7 mouse cellular contexts compared by ENCODE assay signal in genomic region chr13:112196789-112197188, GRCm38 (mm10).
DNase-seq lines count a peak whose midpoint lies in the region; ATAC-seq and TF ChIP-seq lines count a peak whose summit lies in the region.

No protein-coding gene starts in this region.

- H3K27ac ChIP-seq in bone marrow macrophage, adult 2 months (ENCODE audit: insufficient read depth, low read depth, low read length), result no peak overlapping the region
- H3K27ac ChIP-seq in hindbrain, postnatal 0 days, result no peak overlapping the region; the same call in 1 of the 2 replicates
- no peak overlapping the region for H3K27ac ChIP-seq in liver, embryonic 12.5 days
- no peak overlapping the region for H3K27ac ChIP-seq in thymus, adult 2 months (ENCODE audit: control insufficient read depth, insufficient read depth, low read length)

- H3K79me2 ChIP-seq in myocyte (ENCODE audit: control insufficient read depth, insufficient read depth), result no peaks in the 10 kb centered on the region

- H3K4me1 ChIP-seq in bone marrow macrophage, adult 2 months (ENCODE audit: control insufficient read depth, insufficient read depth, low read length), result no peaks in the 10 kb centered on the region
- peaks cover 9% of the 10 kb centered on the region; the same call in 1 of the 2 replicates for H3K4me1 ChIP-seq in hindbrain, postnatal 0 days (ENCODE audit: insufficient read depth, low read length)
- no peaks in the 10 kb centered on the region; the same call in 1 of the 2 replicates for H3K4me1 ChIP-seq in liver, embryonic 12.5 days
- H3K4me1 ChIP-seq in thymus, adult 2 months (replicated peaks; ENCODE audit: control insufficient read depth, insufficient read depth, low read length), result 0 out of 2 replicates have a peak, but pooled peaks cover 3% of the 10 kb centered on the region

- no peaks in the 10 kb centered on the region for H3K9me3 ChIP-seq in hindbrain, postnatal 0 days (ENCODE audit: low read length)
- H3K9me3 ChIP-seq in liver, embryonic 12.5 days (replicated peaks), result no peaks in the 10 kb centered on the region

- DNase-seq in Patski (ENCODE audit: low read depth, low spot score), result no peak
- peak; percentile 53 for DNase-seq in gastrocnemius, postnatal 25 days
- peak; percentile 34 for DNase-seq in hindbrain, postnatal 0 days (ENCODE audit: low spot score)
- peak; percentile 46 for DNase-seq in thymus, adult 2 months

- H3K9ac ChIP-seq in hindbrain, postnatal 0 days (replicated peaks; ENCODE audit: low read length), result no peak overlapping the region
- H3K9ac ChIP-seq in liver, embryonic 12.5 days, result no peak overlapping the region

- H3K27me3 ChIP-seq in Patski, result no peaks in the 10 kb centered on the region
- H3K27me3 ChIP-seq in hindbrain, postnatal 0 days (ENCODE audit: insufficient read depth, low read length), result no peaks in the 10 kb centered on the region
- no peaks in the 10 kb centered on the region; the same call in 1 of the 2 replicates for H3K27me3 ChIP-seq in liver, embryonic 12.5 days (replicated peaks)
- no peaks in the 10 kb centered on the region for H3K27me3 ChIP-seq in myocyte (ENCODE audit: control insufficient read depth, insufficient read depth, insufficient read length)
- no peaks in the 10 kb centered on the region for H3K27me3 ChIP-seq in thymus, adult 2 months (ENCODE audit: control insufficient read depth, insufficient read depth, low read length)

- POLR2A ChIA-PET in Patski (lab: Charles Lee), result no interaction called here

- in situ Hi-C loops in Patski (cut with MboI; ENCODE audit: low pct_unique_long_range_greater_than_20kb), result no loop called here

- 9% methylated on average over 13 of the region's 13 CpGs for WGBS in hindbrain, postnatal 0 days
- WGBS in liver, embryonic 12.5 days (ENCODE audit: insufficient replicate concordance), result 6% methylated on average over 13 of the region's 13 CpGs
- 28% methylated on average over 13 of the region's 13 CpGs for WGBS in thymus, adult 2 months

- TF ChIP-seq POLR2A in bone marrow macrophage, adult 2 months (IDR thresholded peaks at IDR 0.05; ENCODE audit: borderline replicate concordance, low read depth, low read length), result no peak
- no peak for TF ChIP-seq POLR2A in myocyte (IDR thresholded peaks at IDR 0.05; ENCODE audit: insufficient read length, low read depth)
- TF ChIP-seq POLR2A in thymus, adult 2 months (IDR thresholded peaks at IDR 0.05; ENCODE audit: control insufficient read depth, extremely low read depth, insufficient read depth, low read length, poor library complexity), result no peak

- ATAC-seq in Patski, result no peak
- ATAC-seq in hindbrain, postnatal 0 days, result no peak
- no peak for ATAC-seq in liver, embryonic 12.5 days

- no peak overlapping the region for H3K4me3 ChIP-seq in bone marrow macrophage, adult 2 months (ENCODE audit: insufficient read depth, low read length)
- H3K4me3 ChIP-seq in hindbrain, postnatal 0 days (ENCODE audit: low read length), result no peak overlapping the region
- H3K4me3 ChIP-seq in liver, embryonic 12.5 days, result no peak overlapping the region
- no peak overlapping the region for H3K4me3 ChIP-seq in myocyte
- H3K4me3 ChIP-seq in thymus, adult 2 months (ENCODE audit: control insufficient read depth, insufficient read depth, low read length), result no peak overlapping the region

- peak overlapping the region; percentile 35 for H3K4me2 ChIP-seq in hindbrain, postnatal 0 days (ENCODE audit: low read depth, low read length)
- peak overlapping the region; percentile 34 for H3K4me2 ChIP-seq in liver, embryonic 12.5 days
- peak overlapping the region; percentile 79 for H3K4me2 ChIP-seq in myocyte (ENCODE audit: low read depth)

- H3ac ChIP-seq in myocyte (ENCODE audit: control insufficient read depth, insufficient read length), result no peak overlapping the region

- H3K36me3 ChIP-seq in hindbrain, postnatal 0 days (ENCODE audit: insufficient read depth, low read length), result no peaks in the 10 kb centered on the region
- H3K36me3 ChIP-seq in liver, embryonic 12.5 days, result no peaks in the 10 kb centered on the region
- no peaks in the 10 kb centered on the region for H3K36me3 ChIP-seq in myocyte (ENCODE audit: control insufficient read depth, insufficient read depth)
- no peaks in the 10 kb centered on the region for H3K36me3 ChIP-seq in thymus, adult 2 months (ENCODE audit: control insufficient read depth, insufficient read depth, low read length)

- peak; percentile 54 for TF ChIP-seq CTCF in Patski (IDR thresholded peaks at IDR 0.05)
- TF ChIP-seq CTCF in bone marrow macrophage, adult 2 months (IDR thresholded peaks at IDR 0.05; ENCODE audit: low read depth, low read length), result 0 out of 2 replicates have a peak, but pooled peaks have one; percentile 15
- TF ChIP-seq CTCF in hindbrain, postnatal 0 days (IDR thresholded peaks at IDR 0.05; ENCODE audit: low read depth), result peak; percentile 63
- peak; percentile 59; the same call in 1 of the 2 replicates for TF ChIP-seq CTCF in thymus, adult 2 months (IDR thresholded peaks at IDR 0.05; ENCODE audit: borderline replicate concordance, control insufficient read depth, extremely low read depth, insufficient read depth, low read length, poor library complexity)

- CTCF ChIA-PET in Patski (lab: Charles Lee), result no interaction called here

TF ChIP-seq in myocyte, 11 proteins besides CTCF, POLR2A, EP300 and RAD21:
- TF ChIP-seq E2F4 (IDR thresholded peaks at IDR 0.05; ENCODE audit: insufficient read depth) (no peak), POLR2AphosphoS2 (IDR thresholded peaks at IDR 0.05; ENCODE audit: insufficient read length, low read depth) (no peak), TCF12 (IDR thresholded peaks at IDR 0.05; ENCODE audit: insufficient read depth, poor library complexity, severe bottlenecking) (no peak), MYOD1 (IDR thresholded peaks at IDR 0.05; ENCODE audit: control insufficient read depth in 1 of 3, insufficient read length in 2 of 3, low read depth in 2 of 3) (peak in 2 of 3 experiments; percentile 12 to 63), MYOG (IDR thresholded peaks at IDR 0.05; ENCODE audit: control insufficient read depth in 1 of 3, insufficient read depth in 1 of 3, insufficient read length in 2 of 3, low read depth in 2 of 3) (peak in 2 of 3 experiments; percentile 7 to 39), MAX (IDR thresholded peaks at IDR 0.05; ENCODE audit: low read depth) (no peak)
TF ChIP-seq in myocyte: peak in this region for 2.
